Mouse (Mus musculus): Measurements from ENCODE around the gene Meioc.

- no peak for TF ChIP-seq CTCF (IDR thresholded peaks at IDR 0.05; ENCODE audit: borderline replicate concordance, insufficient read depth, low read length)
- no peak for TF ChIP-seq POLR2A (IDR thresholded peaks at IDR 0.05; ENCODE audit: low read depth, low read length)
Observed at GRCm38 (mm10) chr11:102656931-102657330, 6.6 kb upstream of the Meioc start.
